Mouse (Mus musculus) megakaryocyte, embryonic 14.5 days (primary cell): ENCODE results near the gene Smpd3.

Experiments
- FLI1 ChIP-seq: IDR thresholded peaks from 2 replicates; pipeline ENCODE4 v1.6.1; 2012; ENCODE audit warnings: low read length, inconsistent platforms, mixed read lengths
- GATA1 ChIP-seq: IDR thresholded peaks from 3 replicates; pipeline ENCODE4 v1.6.1; 2012; ENCODE audit warnings: mixed read lengths, low read length, inconsistent platforms, borderline replicate concordance

DNA sequence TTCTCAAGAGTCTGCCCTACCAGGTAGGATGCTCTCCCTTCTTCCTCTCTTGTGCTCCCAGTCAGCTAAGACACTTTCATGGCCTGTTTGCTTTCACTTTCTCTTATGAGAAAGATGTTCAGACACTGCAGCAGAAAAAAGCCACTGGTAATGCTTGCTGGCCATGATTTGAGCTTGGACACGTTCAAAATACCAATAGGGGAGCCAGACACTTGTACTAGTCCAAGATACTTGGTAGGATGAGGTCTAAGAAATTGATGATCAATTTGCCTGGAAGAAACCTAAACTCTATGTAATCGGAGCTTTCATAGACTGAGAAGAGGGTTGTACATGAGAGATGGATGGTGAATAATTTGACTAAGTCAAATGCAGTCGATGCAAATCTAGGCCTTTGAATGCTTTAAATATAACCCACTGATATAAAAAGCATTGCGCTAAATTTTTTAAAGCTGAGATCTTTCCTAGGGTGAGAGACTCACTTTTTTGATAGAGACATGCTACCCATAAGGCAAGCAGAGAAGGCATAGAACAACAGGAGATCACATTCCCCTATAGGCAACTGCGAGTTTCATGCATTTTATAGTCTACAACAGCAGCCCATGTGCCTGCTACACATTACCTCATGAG lies 27.6 kb downstream of the Smpd3 start:
- TF ChIP-seq GATA1 (no peak), FLI1 (no peak)
